Mouse (Mus musculus): ENCODE measurements around the gene Ccdc13.

Ccdc13 gene

GRCm38 (mm10) chr9:121760271-121761090 is 78.8 kb downstream of the Ccdc13 start:
- peak; percentile 85 for DNase-seq (ENCODE audit: low spot score)

- DNase-seq (ENCODE audit: low spot score): peak; percentile 82
Observed at GRCm38 (mm10) chr9:121759091-121760081, 79.9 kb downstream of the Ccdc13 start, which contains the start of gene Zfp651. Zfp651 (plus strand) TSS chr9:121759330.

GRCm38 (mm10) chr9:121757835-121758814 is 81.1 kb downstream of the Ccdc13 start:
- DNase-seq (ENCODE audit: low spot score): peak; percentile 51

GRCm38 (mm10) chr9:121757432-121757831 is 81.8 kb downstream of the Ccdc13 start:
- DNase-seq (ENCODE audit: low spot score): peak; percentile 56

GRCm38 (mm10) chr9:121756785-121757184 is 82.5 kb downstream of the Ccdc13 start:
- no peak for DNase-seq (ENCODE audit: low spot score)

- no peak for DNase-seq (ENCODE audit: low spot score)
Observed at GRCm38 (mm10) chr9:121754624-121755023, 84.6 kb downstream of the Ccdc13 start.

- no peak for DNase-seq (ENCODE audit: low spot score)
Observed at GRCm38 (mm10) chr9:121752774-121753173, 86.5 kb downstream of the Ccdc13 start.

All from testis, postnatal 10 days (tissue).